Mouse (Mus musculus) thymus, adult 2 months (tissue): ENCODE results near the gene Tmem163.

Experiments used
- CTCF ChIP-seq: fragments of 200-500 bp; IDR thresholded peaks from 2 replicates; pipeline ENCODE4 v1.5.1; 2012; ENCODE audit warnings: mild to moderate bottlenecking, control low read depth, low read length, moderate library complexity, borderline replicate concordance; ENCODE audit not compliant: control insufficient read depth, poor library complexity, insufficient read depth; ENCODE audit errors: extremely low read depth
- POLR2A ChIP-seq: fragments of 200-500 bp; IDR thresholded peaks from 2 replicates; pipeline ENCODE4 v1.6.1; 2012; ENCODE audit warnings: mild to moderate bottlenecking, low read length, control low read depth, moderate library complexity; ENCODE audit not compliant: control insufficient read depth, poor library complexity, insufficient read depth; ENCODE audit errors: extremely low read depth

DNA sequence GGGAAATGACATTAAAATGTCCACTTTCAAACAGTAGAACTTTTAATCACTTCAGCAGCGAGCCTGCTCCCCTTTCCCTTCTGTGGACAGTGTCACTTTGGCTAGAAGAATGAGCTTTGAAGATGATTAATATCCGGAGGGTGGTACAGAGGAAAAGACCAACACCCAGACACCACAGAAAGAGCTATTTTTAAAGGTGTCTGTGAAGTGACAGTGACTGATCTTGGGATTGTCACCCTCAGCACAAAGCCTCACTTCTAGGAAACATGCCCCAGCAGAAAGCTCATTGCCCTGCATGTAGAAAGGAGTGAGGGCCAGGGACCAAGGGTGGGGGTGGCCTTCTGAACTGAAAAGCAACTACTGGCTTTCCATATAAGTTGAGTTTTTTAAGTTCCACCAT is 41.4 kb downstream of the Tmem163 start:
- TF ChIP-seq POLR2A (no peak), CTCF (no peak)
